Comparison of ENCODE assay signal across 10 mouse cellular contexts in the genomic region with DNA sequence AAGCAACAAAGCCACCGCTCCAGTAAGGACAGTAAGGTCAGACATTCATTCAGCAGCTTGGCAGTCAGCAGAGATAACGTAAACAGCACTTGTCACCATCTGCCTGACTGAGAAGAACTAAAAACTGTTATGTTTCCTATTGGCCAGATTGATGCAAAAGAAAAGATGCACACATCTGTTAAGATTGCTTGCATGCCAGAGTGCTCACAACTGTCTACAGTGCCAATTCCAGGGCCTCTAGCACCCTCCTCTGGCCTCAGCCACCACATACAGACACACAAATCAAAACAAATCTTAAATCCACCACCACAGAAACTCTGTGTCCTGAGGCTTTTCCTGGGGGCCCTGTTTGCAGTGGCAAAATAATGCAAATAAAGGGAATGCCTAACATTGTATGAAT. TPM values are rescaled to one million over a fixed set of nuclear protein-coding genes. Genes with fewer than 3 reads are reported as not detected.
DNase-seq lines count a peak whose midpoint lies in the region; ATAC-seq and TF ChIP-seq lines count a peak whose summit lies in the region.
"Had no signal": no experiment of that assay in that cellular context is flagged by ENCODE, and none has a peak within 500 bp of the region (broad histone marks: within the 10 kb centered on the region; RNA-seq: fewer than 3 reads in every experiment).

No protein-coding gene starts in this region.

- WGBS in cerebellum, adult 2 months: 65% methylated on average over 2 of the region's 2 CpGs
- WGBS in forebrain, embryonic 12.5 days: 75% methylated on average over 2 of the region's 2 CpGs

- no peaks in the 10 kb centered on the region for H3K27me3 ChIP-seq in cerebellum, adult 2 months (ENCODE audit: control insufficient read depth, insufficient read depth, low read length)
- no peaks in the 10 kb centered on the region for H3K27me3 ChIP-seq in forebrain, embryonic 12.5 days
- H3K27me3 ChIP-seq: limb, embryonic 15.5 days had no signal

- H3K4me3 ChIP-seq in cerebellum, adult 2 months (replicated peaks; ENCODE audit: insufficient read depth, low read depth, low read length): no peak overlapping the region
- no peak overlapping the region for H3K4me3 ChIP-seq in embryonic fibroblast, embryonic 13.5 days (ENCODE audit: insufficient read depth, low read length)
- no peak overlapping the region for H3K4me3 ChIP-seq in forebrain, embryonic 12.5 days (replicated peaks)
- H3K4me3 ChIP-seq: limb, embryonic 15.5 days had no signal

- no peak for ATAC-seq in frontal cortex, adult (ENCODE audit: low TSS enrichment)
- ATAC-seq in forebrain, embryonic 12.5 days (ENCODE audit: low FRiP score): no peak

- no peak overlapping the region for H3K9ac ChIP-seq in forebrain, embryonic 12.5 days
- H3K9ac ChIP-seq: limb, embryonic 15.5 days had no signal

- H3K27ac ChIP-seq in cerebellum, adult 2 months (ENCODE audit: insufficient read depth, low read length): no peak overlapping the region
- no peak overlapping the region for H3K27ac ChIP-seq in embryonic fibroblast, embryonic 13.5 days (ENCODE audit: insufficient read depth, low read length)
- no peak overlapping the region for H3K27ac ChIP-seq in forebrain, embryonic 12.5 days
- H3K27ac ChIP-seq: limb, embryonic 15.5 days had no signal

- H3K9me3 ChIP-seq in forebrain, embryonic 12.5 days: no peaks in the 10 kb centered on the region
- H3K9me3 ChIP-seq: G1E; limb, embryonic 15.5 days had no signal

- H3K4me1 ChIP-seq in cerebellum, adult 2 months (ENCODE audit: control insufficient read depth, insufficient read depth, low read length): no peaks in the 10 kb centered on the region
- H3K4me1 ChIP-seq in embryonic fibroblast, embryonic 13.5 days (ENCODE audit: control insufficient read depth, insufficient read depth, low read length): no peaks in the 10 kb centered on the region
- no peaks in the 10 kb centered on the region for H3K4me1 ChIP-seq in forebrain, embryonic 12.5 days
- H3K4me1 ChIP-seq: limb, embryonic 15.5 days had no signal

- no peak for TF ChIP-seq POLR2A in cerebellum, adult 2 months (IDR thresholded peaks at IDR 0.05; ENCODE audit: borderline replicate concordance, insufficient read depth, low read length)
- TF ChIP-seq POLR2A in embryonic fibroblast, embryonic 13.5 days (IDR thresholded peaks at IDR 0.05; ENCODE audit: low read depth, low read length): no peak

- TF ChIP-seq CTCF in cerebellum, adult 2 months (IDR thresholded peaks at IDR 0.05; ENCODE audit: borderline replicate concordance, insufficient read depth, low read depth, low read length): peak; percentile 8; the same call in 1 of the 2 replicates
- peak; percentile 47; the same call in 1 of the 2 replicates for TF ChIP-seq CTCF in embryonic fibroblast, embryonic 13.5 days (IDR thresholded peaks at IDR 0.05; ENCODE audit: borderline replicate concordance, insufficient read depth, low read length)

- intact Hi-C loops in left cerebral cortex, postnatal 14 days (cut with DNase I): no loop called here

- no peaks in the 10 kb centered on the region for H3K36me3 ChIP-seq in forebrain, embryonic 12.5 days (replicated peaks)
- H3K36me3 ChIP-seq: G1E; limb, embryonic 15.5 days had no signal

- H3K4me2 ChIP-seq in forebrain, embryonic 12.5 days: no peak overlapping the region
- H3K4me2 ChIP-seq: limb, embryonic 15.5 days had no signal

- DNase-seq in cerebellum, adult 2 months: no peak
- no peak for DNase-seq in cerebellum, adult 11 months
- DNase-seq in left cerebral cortex, postnatal 14 days (ENCODE audit: low spot score in 2 of 2): peak; percentile 21 to 47
- DNase-seq in left cerebral cortex, adult 9 months (ENCODE audit: low spot score in 2 of 2): no peak
- DNase-seq in CD4-positive helper T cell, adult 2 months (ENCODE audit: low read depth, low spot score): peak; percentile 54

RNA-seq across cellular contexts. Expression of a gene that starts 25.2 kb away (rescaled TPM):
- 173 and 194 TPM in 2 replicates for polyA plus RNA-seq in cerebellum, adult 2 months (2012; rRNA removed)
- total RNA-seq in left cerebral cortex, postnatal 14 days (2021): 1 to 10 TPM; 2.7 to 2.9 TPM
- 1.1 TPM in 1 of 2 replicates, not detected in the other for polyA plus RNA-seq in embryonic fibroblast, embryonic 13.5 days (2011; ENCODE audit: insufficient read length, low read depth, missing spikeins)
- polyA plus RNA-seq in forebrain, embryonic 12.5 days (2016; fragmentation: Nextera tagmentation; extraction: Ambion mirVana): 0.17 and 0.74 TPM in 2 replicates
- polyA plus RNA-seq: G1E had no signal

RNA-seq across cellular contexts. Expression of a gene that starts 41.0 kb away (rescaled TPM):
- not detected in 2 replicates for polyA plus RNA-seq in cerebellum, adult 2 months (2012; rRNA removed)
- total RNA-seq in left cerebral cortex, postnatal 14 days (2021): 1 to 10 TPM in 1 of 2 experiments, not detected in 1; 1.8 TPM
- not detected in 2 replicates for polyA plus RNA-seq in embryonic fibroblast, embryonic 13.5 days (2011; ENCODE audit: insufficient read length, low read depth, missing spikeins)
- 1.9 and 2.0 TPM in 2 replicates for polyA plus RNA-seq in forebrain, embryonic 12.5 days (2016; fragmentation: Nextera tagmentation; extraction: Ambion mirVana)
- total RNA-seq: G1E had no signal
- polyA plus RNA-seq: G1E had no signal

RNA-seq across cellular contexts. Expression of a gene that starts 42.1 kb away (rescaled TPM):
- 24.4 and 26.0 TPM in 2 replicates for polyA plus RNA-seq in cerebellum, adult 2 months (2012; rRNA removed)
- 10 to 100 TPM; 47.8 to 53.9 TPM for total RNA-seq in left cerebral cortex, postnatal 14 days (2021)
- 24.2 and 25.8 TPM in 2 replicates for polyA plus RNA-seq in embryonic fibroblast, embryonic 13.5 days (2011; ENCODE audit: insufficient read length, low read depth, missing spikeins)
- 31.3 and 33.0 TPM in 2 replicates for polyA plus RNA-seq in forebrain, embryonic 12.5 days (2016; fragmentation: Nextera tagmentation; extraction: Ambion mirVana)

RNA-seq across cellular contexts. Expression of a gene that starts 42.4 kb away (rescaled TPM):
- 30.1 and 34.1 TPM in 2 replicates for polyA plus RNA-seq in cerebellum, adult 2 months (2012; rRNA removed)
- total RNA-seq in left cerebral cortex, postnatal 14 days (2021): 10 to 100 TPM; 16.9 to 19.0 TPM
- 9.1 and 10.6 TPM in 2 replicates for polyA plus RNA-seq in embryonic fibroblast, embryonic 13.5 days (2011; ENCODE audit: insufficient read length, low read depth, missing spikeins)
- polyA plus RNA-seq in forebrain, embryonic 12.5 days (2016; fragmentation: Nextera tagmentation; extraction: Ambion mirVana): 37.8 and 45.1 TPM in 2 replicates

Comparison
In these comparisons a context has a peak if more than half of its experiments do, and no peak if none do; other contexts are left out.
1. DNase-seq: peak in left cerebral cortex, postnatal 14 days (2 of 2) and CD4-positive helper T cell, adult 2 months (single experiment); none in cerebellum, adult 2 months (0 of 2), cerebellum, adult 11 months (single experiment) and left cerebral cortex, adult 9 months (0 of 2).
2. RNA of a gene that starts 25.2 kb away (polyA plus RNA-seq): 173 to 194 TPM in cerebellum, adult 2 months; 1.1 TPM in embryonic fibroblast, embryonic 13.5 days and 0.17 to 0.74 TPM in forebrain, embryonic 12.5 days; every median in the first group is over 10 times any median in the second.